Mouse (Mus musculus): ENCODE data around the gene Uvrag.

DNA sequence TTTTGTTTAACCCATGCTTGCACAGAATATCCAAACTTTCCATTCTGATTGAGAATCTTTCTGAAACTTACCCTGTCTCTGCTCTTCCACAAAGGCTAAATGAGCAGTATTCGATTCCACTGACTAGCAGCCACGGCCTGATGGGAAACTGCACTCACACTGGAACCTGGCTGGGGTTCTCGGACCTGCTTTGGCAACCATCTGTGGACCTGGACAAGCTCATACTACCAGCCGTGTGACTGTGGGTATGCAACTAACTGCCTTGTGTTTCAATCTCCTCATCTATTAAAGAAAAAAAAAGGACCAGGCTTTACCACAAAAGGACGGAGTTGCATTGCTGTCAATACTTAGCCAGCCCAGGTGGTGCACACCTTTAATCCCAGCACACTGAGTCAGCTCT is 80.5 kb downstream of the Uvrag start:
- TF ChIP-seq CTCF (IDR thresholded peaks at IDR 0.05; ENCODE audit: borderline replicate concordance, control insufficient read depth, extremely low read depth, insufficient read depth, low read length, poor library complexity) (no peak), POLR2A (IDR thresholded peaks at IDR 0.05; ENCODE audit: control insufficient read depth, extremely low read depth, insufficient read depth, low read length, poor library complexity) (no peak)

Data from thymus, adult 2 months (tissue).